8 mouse cellular contexts compared by ENCODE assay signal in the genomic region with DNA sequence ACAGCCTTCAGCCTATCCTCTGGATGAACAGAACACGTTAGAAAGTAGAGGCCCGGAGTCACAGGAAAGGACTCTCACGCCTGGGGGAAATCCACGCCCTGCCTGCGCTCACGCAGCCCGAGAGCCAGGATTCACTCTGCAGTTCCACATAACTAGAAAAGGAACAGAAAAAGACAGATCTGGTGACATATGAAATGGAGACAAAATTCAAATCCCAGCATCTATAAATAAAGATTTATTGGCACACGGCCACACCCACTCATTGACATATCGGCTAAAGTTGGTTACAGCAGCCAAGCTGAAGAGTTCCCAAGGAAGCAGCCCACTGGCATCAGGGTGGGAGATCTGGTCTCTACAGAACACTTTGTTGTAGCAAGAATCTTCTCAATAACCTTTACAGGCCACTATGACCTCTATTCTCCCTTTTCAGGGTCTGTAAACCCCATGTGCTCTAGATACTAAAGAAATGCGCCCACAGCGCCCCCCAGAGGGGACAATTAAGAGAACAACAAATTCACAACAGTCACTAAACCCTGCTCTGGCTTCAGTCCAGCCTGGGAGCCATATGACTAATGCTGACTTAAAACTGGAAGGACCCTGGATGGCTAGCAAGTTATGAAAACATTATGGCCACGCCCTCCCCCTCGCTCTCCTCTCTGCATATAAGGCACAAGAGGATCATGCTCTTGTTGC.
DNase-seq lines count a peak whose midpoint lies in the region; ATAC-seq lines count a peak whose summit lies in the region.

No protein-coding gene starts in this region.

- no peak for ATAC-seq in erythroblast, adult 5-6 weeks (replicated peaks; ENCODE audit: low FRiP score, poor library complexity, severe bottlenecking)

- peak; percentile 15 for DNase-seq in adrenal gland, postnatal 10 days
- no peak for DNase-seq in adrenal gland, adult 18-20 months (ENCODE audit: low spot score in 2 of 2)
- peak; percentile 2 for DNase-seq in lung, postnatal 36 days
- DNase-seq in lung, postnatal 14 days, result no peak
- peak; percentile 37 to 80 for DNase-seq in frontal cortex, adult 2 months (ENCODE audit: extremely low spot score in 1 of 2, low spot score in 1 of 2)
- peak; percentile 39 for DNase-seq in right cerebral cortex, postnatal 25 days
- no peak for DNase-seq in ovary, adult 18-20 months (ENCODE audit: low spot score)

Comparison
In these comparisons a context has a peak if more than half of its experiments do, and no peak if none do; other contexts are left out.
1. DNase-seq: peak in adrenal gland, postnatal 10 days (single experiment), lung, postnatal 36 days (single experiment), frontal cortex, adult 2 months (2 of 2) and right cerebral cortex, postnatal 25 days (single experiment); none in adrenal gland, adult 18-20 months (0 of 2), lung, postnatal 14 days (single experiment) and ovary, adult 18-20 months (single experiment).